Mouse (Mus musculus) urinary bladder, postnatal 36 days (tissue): Measurements from ENCODE around the gene Lrrtm3.

Experiments
- DNase-seq, 2 experiments: peaks; one replicate each; pipeline ENCODE4 v3.0.0; 2022; ENCODE audit warnings: low spot score in 2 of 2, mixed read lengths in 1 of 2

The Lrrtm3 gene

DNA sequence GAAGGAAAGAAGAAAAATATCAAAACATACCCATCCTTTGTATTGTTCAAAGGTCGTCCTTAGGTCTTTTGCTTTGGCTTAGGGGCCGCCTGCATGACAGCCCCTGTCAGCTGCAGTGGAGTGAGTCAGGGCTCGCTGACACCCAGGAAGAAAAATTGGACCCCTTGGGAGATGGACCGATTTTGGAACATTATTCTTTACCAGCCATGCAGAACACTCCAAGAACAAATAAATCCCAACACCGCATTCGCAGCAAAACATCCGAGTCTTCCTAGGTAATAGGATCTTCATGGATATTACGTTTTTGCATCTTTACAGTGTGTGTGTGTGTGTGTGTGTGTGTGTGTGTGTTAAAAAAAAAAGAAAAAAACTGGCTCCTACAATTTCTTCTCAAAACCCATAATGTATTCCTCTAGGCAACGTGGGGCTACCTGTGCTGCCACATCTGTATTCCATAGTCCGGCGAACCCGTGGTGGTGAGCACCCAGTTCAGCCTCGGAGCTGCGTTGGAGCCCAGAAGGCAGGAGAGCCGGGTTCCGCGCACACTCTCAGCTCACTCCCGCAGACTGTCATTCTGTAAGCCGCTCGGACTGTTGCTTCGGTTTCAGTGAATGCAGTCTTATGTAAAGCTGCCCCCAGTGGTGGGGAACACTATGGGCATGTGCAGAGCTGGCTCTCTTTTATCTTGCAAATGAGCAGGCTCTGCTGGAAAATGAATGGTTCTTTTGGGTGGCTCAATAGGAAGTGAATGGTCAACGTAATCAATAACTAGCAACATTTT, at the start of gene Lrrtm3:
Lrrtm3 (minus strand) TSS at position 598 of the 781 bp plus-strand sequence.
- no peak for DNase-seq

DNA sequence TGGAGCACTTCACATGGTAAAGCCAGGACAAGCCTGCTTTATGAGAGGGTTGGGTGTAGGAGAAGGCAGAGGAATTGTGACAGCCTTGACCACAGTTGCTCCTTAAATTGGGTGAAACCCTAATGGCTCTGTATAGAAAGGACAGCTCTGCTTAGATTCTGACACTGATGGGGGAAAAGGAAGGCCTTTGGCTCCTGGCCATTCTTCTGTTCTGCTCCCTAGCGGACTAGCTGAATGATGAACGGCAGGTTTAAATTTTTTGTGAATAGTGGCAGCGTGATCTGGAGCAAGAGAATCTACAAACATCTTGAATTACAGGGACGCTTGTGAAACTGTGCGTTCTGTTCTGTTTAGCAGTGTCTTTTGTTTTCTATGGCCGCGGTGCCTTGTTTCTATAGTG, 45.4 kb upstream of the Lrrtm3 start:
- no peak for DNase-seq

DNA sequence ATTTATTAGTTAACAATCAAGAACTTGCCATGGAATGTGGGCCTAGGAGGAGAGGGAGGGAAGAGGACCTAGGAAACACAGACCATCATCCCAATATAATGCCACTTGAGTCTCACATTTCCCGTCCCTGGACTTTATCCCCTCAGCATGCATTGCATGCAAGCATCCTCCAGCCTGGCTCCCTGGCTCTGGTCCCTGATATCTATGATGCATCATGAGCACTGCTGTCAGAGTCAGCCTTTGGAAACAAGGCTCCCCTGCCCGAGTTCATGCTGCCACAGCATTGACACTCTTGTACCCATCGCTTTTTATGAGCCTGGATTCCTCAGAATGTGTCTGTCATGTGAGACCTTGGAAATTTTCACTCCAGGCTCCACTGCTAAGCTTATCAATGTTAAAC, 43.4 kb upstream of the Lrrtm3 start:
- DNase-seq, result no peak

DNA sequence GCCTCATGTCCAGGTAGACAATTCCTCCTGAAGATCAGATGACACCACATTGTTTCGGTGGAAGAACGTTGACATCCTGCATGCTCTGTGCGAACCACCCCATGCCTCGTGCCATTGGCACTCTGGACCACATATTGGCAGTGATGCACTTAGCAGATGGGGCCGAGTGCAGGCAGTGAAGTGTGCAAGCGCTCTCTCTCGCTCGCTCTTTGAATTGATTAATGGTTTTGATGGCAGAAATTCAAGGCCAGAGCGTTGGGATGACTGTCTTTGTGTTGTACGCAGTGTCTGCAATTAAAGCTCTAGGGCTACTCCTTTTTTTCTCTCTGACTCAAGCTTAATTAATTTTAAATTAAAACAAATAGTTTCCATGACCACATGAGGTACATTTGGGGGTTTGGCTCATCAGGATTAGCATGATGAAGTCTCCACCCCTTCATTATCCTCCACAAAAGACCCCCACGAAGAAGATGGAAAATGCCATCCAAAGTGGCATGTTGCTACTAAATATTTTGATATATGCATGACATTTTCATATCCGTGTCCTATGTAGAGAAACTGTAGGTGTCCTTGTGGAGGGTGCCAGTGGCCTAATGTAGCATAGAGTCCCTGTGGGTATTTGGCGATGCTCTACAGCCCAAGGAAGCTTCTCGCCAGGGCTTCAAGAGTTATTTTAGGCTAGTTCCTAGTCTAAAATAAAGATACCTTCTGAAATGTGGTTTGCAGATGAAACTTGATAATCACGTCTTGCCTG, 40.5 kb upstream of the Lrrtm3 start:
- DNase-seq, result no peak

DNA sequence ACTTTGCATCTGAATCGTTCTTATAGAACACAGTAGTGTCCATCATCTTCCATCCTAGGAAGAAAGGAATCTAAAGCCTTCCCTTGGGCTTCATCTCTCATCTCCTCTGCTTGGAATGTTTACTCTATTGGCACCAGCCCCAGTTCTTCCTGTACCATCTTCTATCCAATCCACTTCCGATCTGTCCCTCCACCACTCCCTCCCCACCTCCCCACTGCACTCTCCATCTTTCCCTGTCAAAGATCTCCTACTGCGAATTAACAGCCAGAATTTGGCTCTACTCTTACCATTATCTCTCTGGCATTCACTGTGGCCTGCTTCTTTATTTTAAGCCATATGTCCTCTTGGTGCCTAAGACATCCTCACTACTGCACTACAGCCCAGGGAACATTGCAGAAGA, 28.8 kb upstream of the Lrrtm3 start:
- no peak for DNase-seq

DNA sequence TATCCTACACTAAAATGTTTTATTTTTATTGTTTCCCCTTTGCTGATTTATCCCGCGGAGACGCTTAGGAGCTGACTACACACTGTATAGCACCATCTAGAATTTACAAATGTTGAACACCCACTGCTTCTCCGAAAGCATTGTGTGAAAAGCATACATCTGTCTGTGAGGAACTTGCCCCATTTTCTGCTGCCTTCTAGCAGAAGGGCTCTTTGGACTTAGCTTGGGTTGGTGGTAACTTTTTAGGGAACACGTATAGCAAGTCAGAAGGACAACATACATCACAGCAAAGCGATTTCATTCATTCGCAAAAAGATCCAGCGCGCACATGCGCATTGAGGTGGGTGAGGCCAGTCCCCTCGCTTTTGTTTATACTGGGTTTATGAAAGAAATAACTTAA, 25.2 kb upstream of the Lrrtm3 start:
- no peak for DNase-seq

DNA sequence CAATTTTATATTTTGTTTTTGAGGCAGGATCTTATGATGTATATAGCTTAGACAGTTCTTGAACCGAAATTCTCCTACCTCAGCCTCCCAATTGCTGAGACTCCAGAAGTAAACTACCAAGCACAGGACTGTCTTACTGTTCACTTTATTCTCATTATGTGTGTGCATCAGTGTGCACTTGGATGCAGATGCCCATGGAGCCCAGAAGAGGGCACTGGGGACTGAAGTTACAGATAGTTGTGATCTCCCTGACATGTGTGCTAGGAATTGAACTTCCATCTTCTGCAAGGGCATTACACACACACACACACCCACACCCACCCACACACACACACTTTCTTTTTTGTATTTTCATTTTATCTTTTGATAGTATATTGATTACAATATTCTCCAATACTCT, 6.5 kb upstream of the Lrrtm3 start:
- DNase-seq, result no peak

DNA sequence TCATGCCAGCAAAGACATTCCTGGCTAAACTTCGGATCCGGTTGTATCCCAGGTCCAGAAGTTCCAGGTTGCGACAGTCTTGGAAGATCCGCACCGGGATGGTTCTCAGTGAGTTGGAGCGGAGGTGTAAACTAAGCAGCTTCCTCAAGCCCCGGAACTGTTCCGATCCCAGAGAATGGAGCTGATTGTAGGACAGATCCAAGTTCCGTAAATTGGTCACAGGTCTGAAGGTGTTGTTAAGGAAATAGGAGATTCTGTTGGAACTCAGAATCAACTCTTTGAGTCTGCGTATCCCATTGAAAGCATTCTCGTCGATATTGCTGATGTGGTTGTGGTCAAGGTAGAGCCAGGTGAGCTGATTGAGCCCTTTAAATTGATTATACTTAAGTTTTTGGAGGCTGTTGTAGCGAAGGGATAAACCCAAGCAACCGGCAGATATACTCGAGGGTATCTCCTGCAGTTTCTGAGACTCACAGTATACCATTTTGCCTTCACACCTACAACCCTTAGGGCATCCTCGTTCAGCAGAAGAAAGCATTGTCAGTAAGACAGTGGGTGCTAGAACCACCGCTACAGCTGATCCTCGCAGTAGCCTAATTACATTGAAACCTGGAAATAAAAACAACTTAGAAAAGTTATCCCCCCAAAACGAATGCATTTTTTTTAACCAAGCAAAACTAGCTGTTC, 1.2 kb downstream of the Lrrtm3 start:
- DNase-seq, result no peak

DNA sequence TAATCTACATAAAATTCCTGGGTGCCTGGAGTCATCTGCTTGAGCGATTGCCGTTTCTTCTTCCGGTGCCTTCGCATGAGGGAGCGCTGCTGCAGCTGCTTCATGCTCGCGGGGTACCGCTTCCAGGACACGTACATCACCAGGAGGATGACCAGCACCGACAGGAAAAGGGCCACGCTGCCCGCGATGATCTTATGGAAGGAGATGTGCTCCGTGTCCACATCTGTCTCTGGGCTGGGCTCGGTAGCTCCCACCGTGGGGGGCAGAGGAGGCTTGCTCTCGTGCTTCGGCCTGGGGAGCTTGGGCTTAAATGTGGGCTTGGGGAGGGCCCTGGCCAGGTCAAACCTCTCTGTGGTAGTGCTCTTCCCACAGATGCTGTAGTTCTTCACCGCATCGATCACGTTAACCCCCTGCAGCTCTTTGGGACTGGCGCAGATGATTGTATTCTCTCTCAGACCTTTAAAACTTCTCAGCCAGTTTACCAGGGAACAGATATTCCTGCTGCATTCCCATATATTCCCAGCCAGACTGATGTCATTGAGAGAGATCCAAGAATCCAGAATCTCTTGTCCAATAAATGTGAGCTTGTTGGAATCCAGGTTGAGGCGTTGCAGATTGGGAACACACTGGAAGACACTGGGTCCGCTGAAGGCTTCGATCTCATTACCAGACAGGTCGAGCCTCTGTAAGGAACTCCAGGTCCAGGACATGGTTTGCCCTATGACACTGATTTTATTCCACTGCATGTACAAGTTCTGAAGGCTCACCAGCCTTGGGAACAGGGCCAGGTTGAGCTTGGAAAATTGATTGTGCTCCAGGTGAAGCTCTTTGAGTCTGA, 1.9 kb downstream of the Lrrtm3 start:
- DNase-seq, result no peak

DNA sequence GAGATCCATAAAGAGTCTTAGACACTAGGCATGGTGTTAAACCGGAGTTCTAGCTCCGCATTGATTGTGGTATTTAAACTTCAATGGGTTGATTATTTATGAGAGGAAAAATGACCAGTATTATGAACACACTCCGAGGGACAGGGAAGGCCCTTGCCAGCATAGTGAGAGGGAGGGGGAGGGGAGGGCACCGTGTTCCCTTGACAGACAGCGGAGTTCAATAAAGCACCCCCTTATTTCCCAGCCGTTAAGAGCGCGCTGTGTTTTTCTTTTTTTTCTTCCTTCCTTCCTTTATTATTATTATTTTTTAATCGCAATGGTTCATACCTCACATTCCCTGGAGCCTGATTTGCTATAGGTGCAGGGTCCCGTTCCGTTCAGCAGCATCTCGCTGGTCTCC, 2.6 kb downstream of the Lrrtm3 start:
- no peak for DNase-seq

DNA sequence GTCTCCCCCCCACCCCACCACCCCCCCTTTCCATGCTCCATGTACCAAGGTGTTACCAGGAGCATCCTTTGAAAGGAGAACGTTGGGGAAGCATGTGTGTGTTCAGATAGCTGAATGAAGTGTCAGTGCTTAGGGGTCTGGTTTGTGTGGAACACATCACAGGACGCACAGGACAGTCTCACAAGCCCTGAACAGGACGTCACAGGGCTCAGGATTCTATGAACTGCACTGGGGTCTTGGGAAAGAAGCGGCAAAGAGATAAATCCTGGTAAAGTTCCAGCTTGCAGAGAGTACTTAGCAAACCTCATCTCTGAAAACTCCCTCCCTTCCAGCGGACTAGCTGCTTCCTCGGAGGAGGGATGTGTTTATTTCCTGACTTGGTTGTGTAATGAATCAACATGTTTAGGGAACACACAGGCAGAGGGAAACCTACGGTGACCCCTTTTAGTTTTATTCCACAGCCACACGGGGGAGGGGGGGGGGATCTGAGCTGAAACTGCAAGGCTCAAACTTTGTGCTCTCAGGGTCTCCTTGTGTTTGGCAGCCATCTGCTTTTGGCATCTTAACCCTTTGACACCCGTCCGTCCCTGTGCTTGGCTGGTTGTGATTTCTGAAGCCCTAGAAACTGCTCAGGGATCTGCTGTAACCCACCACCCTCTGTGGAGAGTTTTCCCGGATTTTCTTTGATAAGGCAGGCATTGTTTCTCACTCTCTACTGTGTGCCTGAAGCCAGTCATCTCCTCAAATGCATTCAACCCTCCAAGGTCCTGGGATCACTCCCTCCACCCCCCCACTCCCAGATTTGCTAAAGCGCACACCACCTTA, 3.3 kb downstream of the Lrrtm3 start:
- DNase-seq, result no peak

DNA sequence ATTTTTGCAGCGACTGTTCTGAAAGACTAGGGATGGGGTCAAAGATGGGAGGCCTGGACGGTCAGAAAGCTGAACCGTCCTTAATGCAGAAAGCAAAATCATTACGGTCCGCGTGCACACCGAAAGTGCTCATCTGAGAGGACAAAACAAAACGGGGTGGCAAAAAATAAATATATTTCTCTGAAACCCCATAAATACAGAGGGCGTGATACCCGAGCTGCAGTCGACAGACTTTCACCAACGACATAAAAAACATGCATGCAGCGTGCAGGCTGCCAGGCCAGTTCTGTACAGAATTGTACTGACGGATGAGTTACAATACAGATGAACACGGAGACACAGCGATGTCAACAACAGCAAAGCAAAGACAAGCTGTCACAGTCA, 3.9 kb downstream of the Lrrtm3 start:
- DNase-seq, result no peak

DNA sequence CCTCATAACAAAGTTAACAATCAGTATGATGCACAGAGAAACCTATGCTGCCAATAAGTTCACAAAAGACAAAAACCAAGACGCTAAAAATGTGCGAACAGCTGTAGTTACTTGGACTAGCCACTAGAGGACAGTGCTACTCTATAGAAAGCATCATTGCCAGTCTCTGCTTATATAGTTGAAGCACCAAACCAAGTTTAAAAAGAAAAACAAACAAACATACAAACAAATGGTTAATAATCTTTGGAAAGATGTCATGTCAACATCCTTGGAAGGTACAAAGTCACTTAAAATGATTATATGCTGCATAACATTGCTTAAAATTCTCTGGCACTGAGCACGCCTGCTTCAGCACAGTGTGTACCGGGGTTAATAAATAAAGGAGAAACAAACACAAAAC, 5.6 kb downstream of the Lrrtm3 start:
- DNase-seq, result no peak

DNA sequence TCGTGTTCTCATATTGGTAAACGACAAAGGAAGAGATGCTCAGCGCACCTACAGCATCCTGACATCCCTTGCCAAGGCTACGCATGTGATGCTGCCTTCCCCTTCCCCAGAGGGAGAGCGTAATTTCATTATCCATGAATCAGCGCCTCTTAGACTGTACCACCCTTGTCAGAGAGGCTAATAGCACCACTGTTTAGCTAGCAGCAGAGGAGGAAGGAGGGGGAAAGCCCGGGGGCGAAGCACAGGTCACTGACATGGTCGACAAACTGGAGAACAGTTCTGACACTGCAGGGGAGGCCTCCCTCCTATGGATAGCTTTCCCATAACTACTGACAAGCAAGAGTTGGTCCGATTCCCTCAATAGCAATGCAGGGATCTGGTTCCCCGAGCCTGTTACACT, 6.3 kb downstream of the Lrrtm3 start:
- DNase-seq, result no peak

DNA sequence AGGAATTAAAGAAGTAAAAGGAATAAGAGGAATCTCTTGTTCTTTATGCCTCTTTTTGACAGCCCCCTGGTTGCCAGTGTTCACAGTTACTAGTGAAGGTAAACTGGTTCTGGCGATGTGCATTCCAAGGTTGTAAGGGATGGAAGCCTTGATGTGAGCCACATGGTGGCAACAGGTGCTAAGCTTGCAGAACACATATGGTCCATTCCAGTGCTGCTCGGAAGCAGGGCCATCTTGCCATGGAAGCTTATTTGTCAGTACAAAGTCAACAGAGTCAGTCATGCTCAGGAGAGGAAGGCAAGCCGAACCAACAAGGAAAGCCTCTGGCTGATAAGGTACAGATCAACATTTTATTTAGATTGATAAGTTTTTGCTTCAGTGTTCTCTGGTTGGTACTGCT, 7.7 kb downstream of the Lrrtm3 start:
- no peak for DNase-seq

DNA sequence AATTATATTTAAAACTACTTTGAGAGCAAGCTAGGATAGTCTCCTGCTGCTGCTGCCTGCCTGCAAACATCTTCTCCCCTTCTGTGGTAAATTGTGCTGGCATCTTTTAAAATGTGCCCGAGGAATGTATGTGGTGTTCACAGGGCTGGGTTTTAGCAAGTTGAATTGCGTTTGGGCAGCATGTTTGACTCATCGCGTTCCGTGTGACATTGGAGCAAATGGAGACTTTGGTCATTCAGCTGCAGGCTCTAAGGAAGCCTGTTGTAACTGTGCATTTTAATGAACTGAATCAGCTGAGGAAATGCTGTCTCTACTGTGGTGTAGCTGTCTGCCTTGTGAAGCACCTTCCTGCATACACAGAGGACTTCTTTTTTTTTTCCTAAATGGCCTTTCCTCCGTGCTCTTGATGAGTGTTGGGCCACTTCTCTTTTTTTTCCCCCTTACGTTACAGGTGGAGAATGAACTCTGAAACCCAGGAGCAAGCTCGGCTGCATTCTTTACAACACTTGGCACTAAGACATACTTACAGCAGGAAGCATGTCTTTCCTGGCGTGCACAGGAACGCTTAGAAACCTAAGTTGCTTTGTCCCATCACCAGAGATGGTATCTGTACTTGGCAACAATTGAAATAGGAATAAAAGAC, 13.5 kb downstream of the Lrrtm3 start:
- no peak for DNase-seq

DNA sequence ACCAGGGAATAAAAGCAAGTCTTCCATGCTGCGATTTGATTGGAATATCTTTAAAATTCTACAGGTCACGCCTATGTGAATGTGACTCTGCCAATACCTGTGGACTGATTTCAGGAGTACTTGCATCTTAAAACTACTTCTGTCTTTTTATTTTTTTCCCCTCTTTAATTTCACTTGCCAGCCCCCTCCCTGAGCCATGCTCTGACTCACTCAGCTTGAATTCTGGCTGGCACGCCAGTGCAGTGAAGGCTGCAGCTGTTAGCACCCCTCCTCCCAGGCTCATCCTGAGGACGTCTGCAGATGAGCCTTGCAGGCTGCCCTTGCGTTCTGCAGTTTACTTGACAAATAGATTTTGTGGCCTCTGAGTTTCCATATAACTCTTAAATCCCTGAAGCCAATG, 14.1 kb downstream of the Lrrtm3 start:
- peak in 1 of 2 experiments; percentile 15 for DNase-seq

DNA sequence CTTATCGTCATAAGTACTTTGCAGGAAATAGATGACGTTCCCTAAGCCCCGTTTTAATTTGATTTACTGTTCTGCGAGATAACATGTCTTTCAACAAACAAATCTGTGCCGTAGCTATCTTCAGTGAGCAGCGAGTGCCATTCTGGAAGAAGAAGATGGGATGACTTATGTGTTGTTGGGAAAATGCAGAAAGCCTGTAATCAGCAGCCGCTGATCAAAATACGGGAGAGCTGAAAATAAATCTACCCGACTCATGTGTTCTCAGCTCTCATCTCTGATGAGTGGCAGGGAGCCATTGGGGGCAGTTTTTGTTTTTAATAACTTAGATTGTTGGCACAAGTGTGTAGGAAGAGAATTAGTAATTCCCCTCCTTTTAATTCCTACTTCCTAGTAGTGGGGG, 26.4 kb downstream of the Lrrtm3 start:
- no peak for DNase-seq

DNA sequence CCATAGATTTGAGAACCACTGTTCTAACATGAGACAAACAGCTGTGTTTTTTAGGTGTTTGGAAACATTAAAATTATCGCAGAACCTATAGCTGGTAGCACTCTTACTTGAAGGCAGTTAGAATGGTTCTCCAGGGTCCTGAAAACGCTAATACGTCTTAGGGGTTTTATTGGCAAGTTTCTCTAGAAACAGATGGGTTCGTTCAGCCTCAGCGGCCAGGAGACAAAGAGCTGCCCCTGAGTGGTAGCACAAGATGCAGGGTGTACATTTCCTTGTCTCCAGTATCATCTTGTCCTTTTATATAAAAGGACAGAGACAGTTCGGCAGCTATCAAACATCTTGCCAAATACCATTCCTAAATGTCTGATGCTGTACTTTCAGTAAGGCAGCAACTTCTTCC, 40.1 kb downstream of the Lrrtm3 start:
- DNase-seq, result no peak

DNA sequence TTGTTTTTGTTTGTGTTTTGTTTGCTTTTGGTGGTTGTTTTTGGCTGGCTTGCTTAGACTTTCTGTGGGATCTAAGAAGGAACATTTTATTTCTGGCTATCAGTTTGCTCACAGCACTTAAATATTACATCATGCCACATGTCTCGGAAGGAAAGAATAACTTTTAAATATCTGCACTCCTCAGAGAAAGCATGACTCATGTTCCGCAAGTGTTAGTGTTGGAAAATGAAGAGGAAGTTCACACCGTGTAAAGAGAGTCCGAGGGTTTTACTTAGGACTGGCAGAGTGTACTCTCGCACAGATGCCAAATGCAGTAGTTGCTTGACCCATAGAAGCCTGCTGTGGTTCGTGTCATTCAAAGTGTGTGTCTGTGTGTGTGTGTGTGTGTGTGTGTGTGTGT, 40.9 kb downstream of the Lrrtm3 start:
- no peak for DNase-seq

DNA sequence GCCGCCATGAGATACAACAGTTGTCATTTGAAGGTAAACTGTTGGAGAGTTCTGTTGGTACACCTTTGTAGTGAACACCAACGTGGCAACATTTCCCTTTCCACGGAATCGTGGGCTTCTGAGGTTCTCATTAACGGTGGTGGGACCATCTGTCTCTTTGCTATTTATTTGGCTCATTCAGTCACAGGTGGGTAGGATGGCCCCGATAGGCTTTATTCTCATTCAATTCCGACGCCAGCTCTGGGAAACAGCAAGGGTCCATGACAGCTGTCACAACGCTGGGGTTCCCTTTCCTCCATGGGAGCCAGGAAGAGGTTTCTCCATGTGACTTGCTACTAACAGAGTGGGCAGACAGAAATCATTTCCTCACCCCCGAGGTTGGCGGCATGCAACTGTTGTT, 48.2 kb downstream of the Lrrtm3 start:
- no peak for DNase-seq
